Mouse (Mus musculus) 3134 (cell line): ENCODE measurements at regions not wholly inside any gene's neighbourhood (a gene's known extent, or its start where the extent isn't known, plus 50 kb on each side); places are given as distances from the start of the nearest gene placed in this dataset.

Experiments used
- DNase-seq: peaks from one replicate; pipeline ENCODE4 v3.0.0-alpha.2; 2011; ENCODE audit warnings: low spot score; ENCODE audit not compliant: insufficient read length; ENCODE audit errors: extremely low read depth

- no peak for DNase-seq
These were observed 529.8 kb upstream of the Gm765 start for GRCm38 (mm10) chr6:98872334-98872733.

- no peak for DNase-seq
These were observed 527.2 kb upstream of the Gm765 start for GRCm38 (mm10) chr6:98869772-98870171.

- no peak for DNase-seq
These were observed 521.8 kb upstream of the Gm765 start for GRCm38 (mm10) chr6:98864306-98864705.

- DNase-seq: no peak
These were observed 513.4 kb upstream of the Gm765 start for GRCm38 (mm10) chr6:98855958-98856357.

GRCm38 (mm10) chr6:98850906-98851305 lies 508.4 kb upstream of the Gm765 start:
- DNase-seq: no peak

- no peak for DNase-seq
These were observed 506.3 kb upstream of the Gm765 start for GRCm38 (mm10) chr6:98848835-98849234.

GRCm38 (mm10) chr6:98846001-98846695 lies 503.6 kb upstream of the Gm765 start:
- peak; percentile 20 for DNase-seq

GRCm38 (mm10) chr6:98843598-98843997 lies 501.0 kb upstream of the Gm765 start:
- DNase-seq: no peak

- DNase-seq: no peak
These were observed 500.4 kb upstream of the Gm765 start for GRCm38 (mm10) chr6:98842924-98843323.

- DNase-seq: no peak
These were observed 491.4 kb upstream of the Gm765 start for GRCm38 (mm10) chr6:98833922-98834321.

- no peak for DNase-seq
These were observed 487.6 kb upstream of the Gm765 start for GRCm38 (mm10) chr6:98830191-98830590.

GRCm38 (mm10) chr6:98808046-98808445 lies 465.5 kb upstream of the Gm765 start:
- no peak for DNase-seq

GRCm38 (mm10) chr6:98803384-98803949 lies 460.9 kb upstream of the Gm765 start:
- no peak for DNase-seq

- DNase-seq: no peak
These were observed 458.5 kb upstream of the Gm765 start for GRCm38 (mm10) chr6:98801061-98801460.

- no peak for DNase-seq
These were observed 457.5 kb upstream of the Gm765 start for GRCm38 (mm10) chr6:98800040-98800439.

- no peak for DNase-seq
These were observed 455.2 kb upstream of the Gm765 start for GRCm38 (mm10) chr6:98797778-98798177.

GRCm38 (mm10) chr6:98797373-98797772 lies 454.8 kb upstream of the Gm765 start:
- DNase-seq: peak; percentile 68

- DNase-seq: no peak
These were observed 454.1 kb upstream of the Gm765 start for GRCm38 (mm10) chr6:98796666-98797065.

- no peak for DNase-seq
These were observed 444.9 kb upstream of the Gm765 start for GRCm38 (mm10) chr6:98787422-98787821.

GRCm38 (mm10) chr6:98782074-98782473 lies 439.5 kb upstream of the Gm765 start:
- DNase-seq: no peak

GRCm38 (mm10) chr6:98775780-98776179 lies 433.2 kb upstream of the Gm765 start:
- no peak for DNase-seq

GRCm38 (mm10) chr6:98769999-98770398 lies 427.4 kb upstream of the Gm765 start:
- DNase-seq: peak; percentile 59

GRCm38 (mm10) chr6:98769322-98769721 lies 426.8 kb upstream of the Gm765 start:
- DNase-seq: no peak
